Mouse (Mus musculus) right cerebral cortex, postnatal 10 days (tissue): ENCODE measurements around the gene Snx32.

Experiments
- DNase-seq, 2 experiments: peaks; one replicate each; pipeline ENCODE4 v3.0.0; 2021; ENCODE audit warnings: low spot score in 2 of 2

Snx32 gene

GRCm38 (mm10) chr19:5457746-5458442 is 52.4 kb downstream of the Snx32 start, which contains the start of gene Ccdc85b:
Gene Ccdc85b (minus strand): TSS chr19:5457894.
- DNase-seq: no peak

- peak; percentile 97 to 98 for DNase-seq
These were observed 53.2 kb downstream of the Snx32 start for GRCm38 (mm10) chr19:5456922-5457745.

GRCm38 (mm10) chr19:5456241-5456921 is 54.0 kb downstream of the Snx32 start:
- DNase-seq: no peak

- DNase-seq: peak in 1 of 2 experiments; percentile 39
These were observed 54.8 kb downstream of the Snx32 start for GRCm38 (mm10) chr19:5455568-5455967.

GRCm38 (mm10) chr19:5455037-5455436 is 55.3 kb downstream of the Snx32 start:
- no peak for DNase-seq

GRCm38 (mm10) chr19:5451766-5452165 is 58.6 kb downstream of the Snx32 start:
- DNase-seq: no peak

GRCm38 (mm10) chr19:5449673-5450072 is 60.7 kb downstream of the Snx32 start:
- DNase-seq: no peak

GRCm38 (mm10) chr19:5448354-5449150 is 61.8 kb downstream of the Snx32 start:
- no peak for DNase-seq

- peak; percentile 76 to 79 for DNase-seq
These were observed 62.6 kb downstream of the Snx32 start, which contains the start of gene Fosl1 for GRCm38 (mm10) chr19:5447515-5448353. Gene Fosl1 (plus strand): TSS chr19:5447547.

- DNase-seq: no peak
These were observed 64.6 kb downstream of the Snx32 start for GRCm38 (mm10) chr19:5445747-5446146.

GRCm38 (mm10) chr19:5444954-5445353 is 65.4 kb downstream of the Snx32 start:
- DNase-seq: no peak

GRCm38 (mm10) chr19:5444371-5444908 is 65.9 kb downstream of the Snx32 start:
- no peak for DNase-seq
